Mouse (Mus musculus) forebrain, embryonic 16.5 days (tissue): Measurements from ENCODE around the gene Commd7. TPM values are rescaled to one million over a fixed set of nuclear protein-coding genes. Genes with fewer than 3 reads are reported as not detected.

Experiments used
- ATAC-seq: fragments of 200-750 bp; cut with Nextera tagmentation; 2 replicates; pipeline ENCODE4 v1.8.0; 2017; ENCODE audit warnings: mild to moderate bottlenecking, moderate library complexity
- H3K27ac ChIP-seq: fragments of 300-500 bp; sonication (generic); 2 replicates; pipeline ENCODE4 v1.5.1; 2014; ENCODE audit warnings: low read length, control low read depth
- H3K27me3 ChIP-seq: fragments of 300-500 bp; sonication (generic); replicated peaks from 2 replicates; pipeline ENCODE4 v1.6.1; 2014; ENCODE audit warnings: low read length; ENCODE audit not compliant: control insufficient read depth, insufficient read depth
- H3K36me3 ChIP-seq: fragments of 300-500 bp; sonication (generic); 2 replicates; pipeline ENCODE4 v1.6.1; 2014; ENCODE audit not compliant: control insufficient read depth, insufficient read depth
- H3K4me1 ChIP-seq: fragments of 300-500 bp; sonication (generic); replicated peaks from 2 replicates; pipeline ENCODE4 v1.6.1; 2014; ENCODE audit warnings: low read length; ENCODE audit not compliant: control insufficient read depth, insufficient read depth
- H3K4me2 ChIP-seq: fragments of 300-500 bp; sonication (generic); 2 replicates; pipeline ENCODE4 v1.6.1; 2014; ENCODE audit warnings: mild to moderate bottlenecking, low read length, control low read depth
- H3K4me3 ChIP-seq: fragments of 300-500 bp; sonication (generic); replicated peaks from 2 replicates; pipeline ENCODE4 v1.5.1; 2014; ENCODE audit warnings: mild to moderate bottlenecking, low read length, control low read depth
- H3K9ac ChIP-seq: fragments of 300-500 bp; sonication (generic); replicated peaks from 2 replicates; pipeline ENCODE4 v1.6.1; 2014; ENCODE audit warnings: low read depth, low read length, control low read depth
- H3K9me3 ChIP-seq: fragments of 300-500 bp; sonication (generic); 2 replicates; pipeline ENCODE4 v1.6.1; 2016; ENCODE audit warnings: low read length; ENCODE audit not compliant: control insufficient read depth
- WGBS: fragments of 180-500 bp; shearing (Covaris S2); extraction: QIAGEN DNeasy Blood & Tissue Kit; methylation state at CpG from one replicate; pipeline ENCODE4 v1.1.7; 2014; 5-methylcytosine and 5-hydroxymethylcytosine counted together
- polyA plus RNA-seq: library from polyadenylated mRNA; unstranded; fragments of >200 nt; fragmentation: Nextera tagmentation; extraction: Ambion mirVana; gene quantifications from 2 replicates; pipeline ENCODE4 v1.2.1, GENCODE M21; 2015

Gene Commd7
- polyA plus RNA-seq, 1 experiment from 2014 or later: 108 TPM

GRCm38 (mm10) chr2:153611241-153611630 lies 21.3 kb downstream of the Commd7 start:
- H3K27ac ChIP-seq: peak overlapping the region; percentile 78
- H3K36me3 ChIP-seq: no peaks in the 10 kb centered on the region; the same call in 1 of the 2 replicates
- no peak overlapping the region for H3K4me3 ChIP-seq
- H3K27me3 ChIP-seq: no peaks in the 10 kb centered on the region
- 66% methylated on average over 6 of the region's 7 CpGs for WGBS
- no peaks in the 10 kb centered on the region for H3K9me3 ChIP-seq
- peaks cover 42% of the 10 kb centered on the region for H3K4me1 ChIP-seq
- no peak overlapping the region for H3K4me2 ChIP-seq
- peak overlapping the region; percentile 44 for H3K9ac ChIP-seq
- no peak for ATAC-seq

GRCm38 (mm10) chr2:153610426-153611240 lies 21.9 kb downstream of the Commd7 start:
- WGBS: 10% methylated on average over 14 of the region's 14 CpGs
- Histone ChIP-seq H3K4me1 (peaks cover 42% of the 10 kb centered on the region), H3K4me3 (no peak overlapping the region), H3K27ac (peak overlapping the region; percentile 78), H3K9ac (peak overlapping the region; percentile 44), H3K36me3 (no peaks in the 10 kb centered on the region; the same call in 1 of the 2 replicates), H3K4me2 (no peak overlapping the region), H3K9me3 (no peaks in the 10 kb centered on the region), H3K27me3 (no peaks in the 10 kb centered on the region)
- ATAC-seq: peak; percentile 66

GRCm38 (mm10) chr2:153609548-153609947 lies 23.0 kb downstream of the Commd7 start:
- H3K4me1 ChIP-seq: peaks cover 42% of the 10 kb centered on the region
- 5% methylated on average over 9 of the region's 9 CpGs for WGBS

GRCm38 (mm10) chr2:153609058-153609457 lies 23.5 kb downstream of the Commd7 start:
- no peak overlapping the region for H3K27ac ChIP-seq
- no peak for ATAC-seq
- no peak overlapping the region for H3K9ac ChIP-seq
- WGBS: 60% methylated on average over 8 of the region's 8 CpGs
- H3K9me3 ChIP-seq: no peaks in the 10 kb centered on the region
- no peak overlapping the region for H3K4me3 ChIP-seq
- peaks cover 42% of the 10 kb centered on the region for H3K4me1 ChIP-seq
- H3K4me2 ChIP-seq: no peak overlapping the region
- H3K36me3 ChIP-seq: no peaks in the 10 kb centered on the region
- no peaks in the 10 kb centered on the region for H3K27me3 ChIP-seq

More at GRCm38 (mm10) chr2:153609548-153609947, 23.0 kb downstream of the Commd7 start:
- no peak overlapping the region for H3K9ac ChIP-seq
- H3K4me3 ChIP-seq: no peak overlapping the region
- H3K4me2 ChIP-seq: no peak overlapping the region
- peak; percentile 47 for ATAC-seq
- H3K9me3 ChIP-seq: no peaks in the 10 kb centered on the region
- no peaks in the 10 kb centered on the region for H3K27me3 ChIP-seq
- peak overlapping the region; percentile 59 for H3K27ac ChIP-seq
- no peaks in the 10 kb centered on the region for H3K36me3 ChIP-seq

- Histone ChIP-seq H3K27ac (peak overlapping the region; percentile 18; the same call in 1 of the 2 replicates), H3K36me3 (no peaks in the 10 kb centered on the region), H3K4me2 (no peak overlapping the region), H3K27me3 (no peaks in the 10 kb centered on the region), H3K9me3 (no peaks in the 10 kb centered on the region), H3K4me1 (peaks cover 42% of the 10 kb centered on the region), H3K9ac (0 out of 2 replicates have a peak overlapping the region, but pooled peaks have one; percentile 9), H3K4me3 (no peak overlapping the region)
- WGBS: 59% methylated on average over 13 of the region's 13 CpGs
- ATAC-seq: peak; percentile 53
Observed at GRCm38 (mm10) chr2:153607870-153608515, 24.6 kb downstream of the Commd7 start.

- Histone ChIP-seq H3K4me1 (peaks cover 34% of the 10 kb centered on the region), H3K9me3 (no peaks in the 10 kb centered on the region), H3K4me3 (no peak overlapping the region), H3K9ac (no peak overlapping the region), H3K27me3 (no peaks in the 10 kb centered on the region), H3K36me3 (no peaks in the 10 kb centered on the region), H3K27ac (no peak overlapping the region), H3K4me2 (no peak overlapping the region)
- no peak for ATAC-seq
- 81% methylated on average over 3 of the region's 3 CpGs for WGBS
Observed at GRCm38 (mm10) chr2:153606421-153606820, 26.2 kb downstream of the Commd7 start.

GRCm38 (mm10) chr2:153603724-153604123 lies 28.9 kb downstream of the Commd7 start:
- H3K4me2 ChIP-seq: no peak overlapping the region
- WGBS: 31% methylated on average over 4 of the region's 4 CpGs
- ATAC-seq: no peak

GRCm38 (mm10) chr2:153600667-153601648 lies 31.6 kb downstream of the Commd7 start:
- Histone ChIP-seq H3K4me3 (no peak overlapping the region), H3K27ac (peak overlapping the region; percentile 46; the same call in 1 of the 2 replicates), H3K4me1 (peaks cover 6% of the 10 kb centered on the region), H3K27me3 (no peaks in the 10 kb centered on the region), H3K4me2 (no peak overlapping the region), H3K36me3 (no peaks in the 10 kb centered on the region), H3K9me3 (no peaks in the 10 kb centered on the region), H3K9ac (no peak overlapping the region)
- 40% methylated on average over 16 of the region's 16 CpGs for WGBS
- ATAC-seq: peak; percentile 61

More at GRCm38 (mm10) chr2:153603724-153604123, 28.9 kb downstream of the Commd7 start:
- peaks cover 18% of the 10 kb centered on the region for H3K4me1 ChIP-seq
- H3K4me3 ChIP-seq: no peak overlapping the region
- H3K9ac ChIP-seq: no peak overlapping the region
- no peaks in the 10 kb centered on the region for H3K9me3 ChIP-seq
- no peaks in the 10 kb centered on the region for H3K36me3 ChIP-seq
- no peak overlapping the region for H3K27ac ChIP-seq
- H3K27me3 ChIP-seq: no peaks in the 10 kb centered on the region
